Mouse (Mus musculus) cerebellum, postnatal 10 days (tissue): Measurements from ENCODE around the gene Sucla2.

Experiments used
- DNase-seq, 2 experiments: peaks; one replicate each; pipeline ENCODE4 v3.0.0; 2021; ENCODE audit warnings: mixed read lengths in 2 of 2

Sucla2 gene

GRCm38 (mm10) chr14:73524766-73525448, at the start of gene Sucla2:
TSS of gene Sucla2 (plus strand) at chr14:73525319.
- DNase-seq: peak; percentile 97 to 98

GRCm38 (mm10) chr14:73475506-73475905, 49.6 kb upstream of the Sucla2 start:
- peak in 1 of 2 experiments; percentile 26 for DNase-seq

GRCm38 (mm10) chr14:73476361-73476934, 48.7 kb upstream of the Sucla2 start:
- DNase-seq: peak; percentile 34 to 42

DNA sequence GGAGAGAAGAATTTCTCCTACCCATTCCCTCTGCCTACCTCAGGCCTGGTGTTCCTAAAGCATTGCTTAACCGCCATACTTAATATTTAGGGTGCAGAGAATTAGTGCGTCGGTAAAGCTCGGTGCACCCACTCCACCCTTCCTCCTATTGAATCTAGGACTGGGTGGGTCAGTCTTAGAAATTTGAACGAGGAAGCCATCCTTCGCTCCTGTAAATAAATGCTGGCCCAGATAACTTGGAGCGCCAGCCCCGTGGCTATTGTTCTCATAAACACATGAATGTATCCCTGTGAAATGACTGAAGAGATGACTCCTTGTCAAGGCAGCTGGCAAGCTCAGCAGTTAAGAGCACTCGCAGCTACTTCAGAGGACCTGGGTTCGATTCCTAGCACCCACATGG, 48.0 kb upstream of the Sucla2 start:
- no peak for DNase-seq

DNA sequence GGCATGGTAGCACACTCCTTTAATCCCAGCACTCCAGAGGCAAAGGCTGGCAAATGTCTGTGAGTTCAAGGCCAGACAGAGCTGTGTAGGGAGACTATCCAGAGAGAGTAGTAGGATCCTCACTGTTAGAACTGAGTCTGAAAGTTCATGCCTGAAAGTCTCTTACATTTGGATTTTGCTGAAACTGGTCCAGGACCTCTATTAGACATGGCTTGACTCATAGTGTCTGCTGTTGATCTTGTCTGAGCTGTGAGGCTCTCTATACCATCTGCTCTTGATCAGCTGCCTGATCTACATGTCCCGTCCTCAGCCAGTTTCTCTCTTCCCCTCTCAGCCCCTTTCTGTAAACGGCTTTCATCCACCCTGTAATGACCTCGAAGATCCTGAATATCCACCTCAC, 46.8 kb upstream of the Sucla2 start:
- DNase-seq: no peak

GRCm38 (mm10) chr14:73479771-73480170, 45.3 kb upstream of the Sucla2 start:
- DNase-seq: no peak

GRCm38 (mm10) chr14:73483516-73484229, 41.4 kb upstream of the Sucla2 start:
- DNase-seq: no peak

- peak in 1 of 2 experiments; percentile 34 for DNase-seq
Observed at GRCm38 (mm10) chr14:73484366-73485110, 40.6 kb upstream of the Sucla2 start.

- DNase-seq: no peak
Observed at GRCm38 (mm10) chr14:73486641-73487040, 38.5 kb upstream of the Sucla2 start.

GRCm38 (mm10) chr14:73493356-73493755, 31.8 kb upstream of the Sucla2 start:
- DNase-seq: no peak

GRCm38 (mm10) chr14:73494122-73494521, 31.0 kb upstream of the Sucla2 start:
- DNase-seq: no peak

DNA sequence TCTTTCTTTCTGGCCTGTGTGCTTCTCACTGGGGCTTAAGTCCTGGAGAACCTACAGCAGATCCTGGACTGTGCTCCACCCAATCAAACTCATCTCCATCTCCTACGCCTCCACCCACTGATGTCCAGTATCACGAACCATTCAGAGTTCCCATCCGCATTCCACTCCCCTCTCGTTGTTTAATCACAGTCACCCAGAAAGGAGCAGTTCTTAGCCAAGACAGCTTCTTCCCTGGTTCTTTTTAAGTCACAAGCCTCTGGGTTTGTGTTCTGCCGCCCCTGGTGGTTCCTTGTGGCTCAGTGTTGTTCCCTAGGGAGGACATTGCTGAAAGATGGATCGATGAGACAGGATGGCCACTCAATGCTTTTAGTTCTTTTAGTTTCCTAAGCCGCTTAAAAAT, 29.4 kb upstream of the Sucla2 start:
- DNase-seq: no peak

GRCm38 (mm10) chr14:73501283-73501682, 23.8 kb upstream of the Sucla2 start:
- DNase-seq: peak in 1 of 2 experiments; percentile 29

- peak; percentile 74 to 86 for DNase-seq
Observed at GRCm38 (mm10) chr14:73501721-73502120, 23.4 kb upstream of the Sucla2 start.

GRCm38 (mm10) chr14:73502591-73503184, 22.4 kb upstream of the Sucla2 start:
- peak; percentile 83 to 86 for DNase-seq

DNA sequence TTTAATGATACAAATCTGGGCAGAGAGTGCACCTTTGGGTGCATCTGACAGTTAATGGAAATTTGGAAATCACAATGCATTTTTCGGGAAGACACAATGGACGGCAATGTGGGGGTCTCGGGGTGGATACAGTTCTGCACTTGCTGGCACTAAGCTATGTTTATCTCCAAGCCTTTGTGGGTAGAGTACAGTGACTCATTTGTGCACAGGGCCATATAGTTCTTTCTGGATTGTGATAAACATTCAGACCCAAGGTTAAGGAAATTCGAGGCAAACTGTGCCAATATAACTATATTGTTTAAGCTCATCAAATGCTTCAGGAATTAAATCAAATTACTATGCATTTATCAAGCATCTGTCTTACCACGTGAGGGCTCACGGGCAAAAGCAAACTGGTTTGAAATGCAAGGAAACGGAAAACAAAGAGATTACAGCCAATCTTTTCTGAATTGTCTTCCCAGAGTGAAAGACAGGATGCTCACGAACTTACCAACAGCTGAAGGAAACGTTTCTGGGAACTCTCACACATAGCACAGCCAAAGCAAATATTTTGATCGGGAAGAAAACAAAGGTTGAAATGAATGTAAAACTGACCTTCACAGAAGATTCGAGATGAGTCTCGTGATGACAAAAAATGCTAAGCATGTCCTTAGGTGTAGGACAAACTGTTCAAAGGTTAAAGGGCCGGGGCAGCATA, 21.7 kb upstream of the Sucla2 start:
- no peak for DNase-seq

DNA sequence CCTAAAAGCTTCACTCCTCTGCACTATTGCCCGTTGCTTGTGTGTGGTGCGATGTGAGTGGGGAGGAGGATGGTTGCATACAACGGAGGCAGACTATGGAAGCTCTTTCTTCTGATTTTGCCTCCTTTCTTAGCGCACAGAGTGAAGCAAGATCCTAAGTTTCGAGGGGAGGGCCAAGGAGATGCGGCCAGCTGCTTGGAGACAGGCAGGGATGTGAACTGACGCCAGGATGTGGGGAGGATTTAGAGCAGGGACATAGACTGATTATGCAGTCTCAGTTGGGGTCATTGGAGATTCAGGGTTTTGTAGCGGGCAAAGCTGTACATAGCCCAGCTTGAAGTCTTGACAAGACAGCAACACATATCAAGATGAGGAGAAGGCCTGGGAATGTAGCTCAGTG, 18.8 kb upstream of the Sucla2 start:
- no peak for DNase-seq

- no peak for DNase-seq
Observed at GRCm38 (mm10) chr14:73507200-73507599, 17.9 kb upstream of the Sucla2 start.

GRCm38 (mm10) chr14:73507702-73508376, 17.3 kb upstream of the Sucla2 start:
- DNase-seq: no peak

GRCm38 (mm10) chr14:73508630-73509395, 16.3 kb upstream of the Sucla2 start:
- no peak for DNase-seq
